Mouse (Mus musculus): Measurements from ENCODE around the gene Celf1.

The Celf1 gene

DNA sequence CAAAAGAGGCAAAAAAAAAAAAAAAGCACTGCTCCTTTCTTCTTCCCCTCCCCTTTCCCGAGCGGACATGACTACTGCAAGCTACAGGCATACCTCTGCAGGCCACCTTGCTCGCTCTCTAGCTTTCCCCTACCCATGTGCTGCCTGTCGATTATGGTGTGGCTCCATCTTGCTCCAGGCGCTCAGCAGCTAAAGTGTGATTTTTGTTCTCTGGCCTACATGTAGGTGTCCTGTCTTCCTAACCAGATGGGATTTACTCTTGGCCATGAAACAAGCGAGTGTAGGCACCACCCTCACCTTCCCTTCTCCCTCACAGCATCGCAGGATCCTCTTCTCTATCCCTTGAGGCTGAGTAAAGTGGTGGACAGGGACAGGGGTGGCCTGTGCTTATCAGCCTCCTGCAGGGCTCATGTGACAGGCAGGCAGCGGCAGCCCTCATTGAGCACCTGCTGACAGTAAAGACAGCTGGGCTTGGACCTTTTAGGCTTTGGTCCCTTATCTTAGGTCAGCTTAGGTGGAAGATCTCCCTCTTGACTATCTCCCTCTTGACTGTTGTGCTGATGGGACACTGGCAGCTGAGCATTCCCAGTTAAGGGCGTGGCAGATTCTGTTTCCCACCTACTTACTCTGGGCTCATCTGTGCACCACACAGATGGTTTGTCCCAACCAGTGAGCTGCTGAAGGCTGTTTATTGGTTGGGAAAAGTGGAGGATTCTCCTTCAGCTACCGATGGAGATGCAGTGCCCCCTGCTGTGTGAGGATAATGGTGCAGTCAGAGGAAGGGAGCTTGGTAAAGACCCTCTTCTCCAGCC lies 120.6 kb downstream of the Celf1 start:
- in situ Hi-C loops (cut with MboI, MseI) = no loop called here

DNA sequence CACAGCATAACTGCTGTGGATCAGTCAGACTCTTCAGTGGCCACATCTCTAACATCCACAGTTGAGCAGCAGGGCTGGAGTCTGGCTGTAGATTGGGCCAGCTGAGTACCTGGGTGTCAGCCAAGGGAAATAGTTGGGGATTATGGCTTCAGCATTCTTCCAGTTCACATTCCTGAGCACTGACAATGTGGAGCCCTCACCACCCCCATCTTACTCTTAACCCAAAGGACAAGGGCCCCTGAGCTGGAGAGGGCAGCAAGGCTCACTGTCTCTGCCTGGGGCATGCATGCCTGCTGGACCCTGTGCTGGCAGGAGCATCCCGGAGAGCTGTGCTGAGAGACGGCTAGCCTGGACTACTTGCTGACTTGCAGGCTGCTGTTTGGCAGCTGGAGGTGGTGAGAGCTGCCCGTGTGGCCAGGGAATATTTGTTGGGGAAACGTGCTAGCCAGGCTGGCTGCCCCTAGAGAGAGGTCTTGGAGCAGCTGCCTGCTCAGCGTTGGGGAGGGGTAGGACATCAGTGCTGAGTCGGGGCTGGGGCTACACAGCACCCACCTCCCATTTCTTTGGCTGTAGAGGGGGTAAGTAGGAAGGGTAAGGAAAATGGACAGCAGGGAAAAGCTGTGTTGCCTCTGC lies 121.8 kb downstream of the Celf1 start:
- in situ Hi-C loops (cut with MboI, MseI) = no loop called here

DNA sequence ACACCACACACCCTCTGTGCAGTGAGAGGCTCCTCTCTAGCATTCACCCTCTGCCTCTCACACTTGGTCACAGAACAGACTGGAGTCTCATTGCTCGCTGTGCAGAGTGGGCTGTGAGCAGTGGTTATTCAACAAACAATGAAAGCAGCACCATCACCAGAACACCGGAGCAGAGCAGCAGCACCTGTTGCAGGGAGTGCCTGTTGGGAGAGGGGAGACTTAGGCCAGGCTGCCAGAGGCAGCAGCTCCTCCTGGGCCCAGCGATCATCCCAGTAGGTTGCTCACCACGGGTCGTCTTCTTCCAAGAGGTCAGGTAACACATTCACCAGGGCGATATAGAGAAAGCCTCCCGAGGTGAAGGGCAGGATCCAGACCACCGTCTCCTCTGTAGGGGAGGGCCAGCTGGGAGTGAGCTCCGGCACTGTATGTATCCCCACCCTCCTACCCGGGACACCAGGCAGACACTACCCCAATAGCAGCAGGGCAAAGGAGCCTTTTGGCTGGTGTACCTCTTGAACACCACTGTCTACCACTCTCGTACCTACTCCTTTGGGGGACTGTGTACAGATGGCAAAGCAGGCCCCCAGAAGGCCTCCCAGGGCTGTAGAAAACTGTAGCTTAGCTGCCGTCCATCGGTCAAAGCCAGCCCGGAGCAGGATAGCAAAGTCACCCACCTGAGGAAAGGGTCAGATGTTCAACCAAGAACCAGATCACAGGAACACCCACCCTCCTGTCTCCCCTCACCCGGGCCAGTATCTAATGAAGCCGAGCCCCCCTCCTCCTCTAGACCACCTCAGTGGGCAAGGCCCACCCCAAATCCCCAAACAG lies 122.8 kb downstream of the Celf1 start:
- in situ Hi-C loops (cut with MboI, MseI) = no loop called here

DNA sequence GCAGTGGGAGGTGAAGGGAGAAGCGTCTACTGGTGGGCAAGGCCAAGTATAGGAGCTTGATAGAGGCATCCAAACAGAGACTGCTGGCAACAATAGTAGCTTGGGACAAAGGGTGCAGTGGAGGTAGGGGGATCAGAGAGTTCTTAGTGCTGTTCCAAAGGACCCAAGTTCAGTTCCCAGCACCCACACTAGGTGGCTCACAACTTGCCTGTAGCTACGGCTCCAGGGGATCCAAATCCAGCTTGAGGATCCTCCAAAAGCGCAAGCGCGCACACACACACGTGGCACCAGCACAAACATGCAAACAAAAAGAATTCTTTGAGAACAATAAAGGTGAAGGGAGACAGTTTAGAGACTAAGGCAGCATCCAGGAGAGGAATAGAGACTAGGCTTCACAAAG lies 124.0 kb downstream of the Celf1 start:
- in situ Hi-C loops (cut with MboI, MseI) = no loop called here

DNA sequence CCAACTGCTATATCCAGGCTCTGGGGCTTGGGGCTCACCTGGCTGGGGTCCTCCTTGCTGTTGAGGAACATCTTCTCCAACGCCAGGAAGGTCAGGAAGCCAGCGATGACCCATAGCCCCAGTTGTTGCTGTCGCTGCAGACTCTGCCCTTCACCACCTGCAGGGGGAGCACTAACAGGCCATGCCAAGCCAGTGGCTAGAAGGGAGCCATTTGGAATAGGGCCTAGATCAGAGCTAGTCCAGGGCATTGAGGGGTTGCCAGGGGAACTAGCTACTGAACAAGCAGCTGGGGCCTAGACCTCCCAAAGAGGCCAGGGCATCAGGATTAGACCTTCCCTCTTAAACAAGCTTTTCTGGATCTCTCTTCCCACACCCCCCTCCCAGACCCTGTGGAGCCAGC lies 125.4 kb downstream of the Celf1 start:
- in situ Hi-C loops (cut with MboI, MseI) = no loop called here

DNA sequence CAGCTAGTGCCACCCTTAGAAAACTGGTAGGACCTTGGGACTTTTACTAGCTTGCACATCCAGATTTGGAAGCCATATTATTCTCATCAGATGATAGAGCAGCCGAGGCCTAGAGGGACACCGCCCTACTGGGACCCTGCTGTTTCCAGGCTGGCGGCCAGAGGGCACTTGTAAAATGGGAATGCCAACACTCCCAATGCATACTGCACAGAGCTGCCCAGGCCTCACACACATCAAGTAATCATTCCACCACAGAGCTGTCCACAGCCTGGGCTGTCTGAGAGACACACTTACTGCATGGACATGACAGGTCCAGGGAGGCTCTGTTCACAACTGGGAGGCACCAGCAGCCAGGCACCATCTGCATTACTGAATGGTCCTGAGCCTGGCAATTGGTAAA lies 126.3 kb downstream of the Celf1 start:
- in situ Hi-C loops (cut with MboI, MseI) = no loop called here

DNA sequence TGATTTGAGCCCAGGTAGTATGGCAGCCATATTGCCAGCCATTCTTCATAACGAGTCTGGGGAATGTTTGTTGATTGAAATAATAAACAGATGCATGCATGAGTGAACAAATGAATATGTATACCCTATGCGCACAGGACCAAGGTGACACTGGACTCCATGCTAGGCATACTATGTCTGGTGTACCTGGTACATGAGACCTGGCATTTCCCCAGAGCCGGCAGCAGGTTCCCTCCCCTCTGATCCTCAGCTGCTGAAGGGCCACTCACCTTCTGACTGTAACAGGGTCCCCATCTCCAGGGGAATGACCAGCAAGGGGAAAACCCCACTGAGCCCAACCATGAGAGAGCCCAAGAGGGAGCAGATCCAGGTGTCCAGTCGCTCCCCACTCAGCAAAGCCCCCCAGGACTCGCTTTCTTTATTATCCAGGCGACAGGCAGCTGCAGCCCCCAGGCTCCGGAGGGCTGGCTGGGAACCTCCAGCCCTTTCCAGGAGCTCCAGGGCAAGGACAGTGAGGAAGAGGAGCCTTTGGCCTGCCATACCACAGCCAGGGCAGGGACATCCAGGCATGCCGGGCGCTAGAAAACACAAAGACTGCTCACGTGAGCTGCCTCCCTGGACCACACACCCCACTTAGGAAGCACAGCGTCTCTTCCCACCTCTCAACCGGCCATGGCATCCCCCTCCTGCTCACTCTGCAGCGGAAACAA lies 128.1 kb downstream of the Celf1 start:
- in situ Hi-C loops (cut with MboI, MseI) = no loop called here

DNA sequence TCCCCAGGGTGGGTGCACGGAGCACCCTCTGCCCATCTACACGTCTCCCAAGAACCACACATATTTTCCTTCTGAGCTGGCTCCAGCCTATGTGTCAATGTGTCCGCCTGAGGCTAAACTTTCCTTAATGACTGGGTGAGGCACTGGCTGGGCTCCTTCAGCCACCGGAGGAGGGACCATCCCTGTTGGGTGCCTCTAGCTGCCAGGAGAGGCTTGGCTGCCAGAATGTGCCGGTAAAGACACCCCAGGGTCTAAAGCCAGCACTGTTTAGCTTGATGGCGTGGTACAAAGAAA lies 128.6 kb downstream of the Celf1 start:
- in situ Hi-C loops (cut with MboI, MseI) = no loop called here

Measured in T-helper 17 cell (primary cell).